Mouse (Mus musculus): ENCODE data around the gene Egfem1.

DNA sequence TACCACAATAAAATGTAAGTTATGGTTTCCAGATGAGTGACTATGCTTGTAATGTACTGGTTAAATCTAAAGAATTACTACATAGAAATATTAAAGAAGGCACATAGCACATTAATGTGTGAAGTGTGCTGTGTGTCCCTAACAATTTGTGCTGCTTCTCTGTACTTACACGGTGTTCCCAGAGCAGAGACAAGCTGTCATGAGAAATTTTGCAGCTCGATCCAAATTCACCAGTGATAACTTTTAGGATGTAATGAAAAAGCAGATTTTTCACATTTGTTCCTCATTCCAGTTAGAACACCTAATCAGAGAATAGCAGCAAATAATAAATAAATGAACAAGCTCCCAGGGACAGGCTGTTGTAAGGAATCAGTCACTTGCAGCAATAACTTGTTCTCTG, 416.4 kb downstream of the Egfem1 start:
- TF ChIP-seq CTCF (IDR thresholded peaks at IDR 0.05; ENCODE audit: insufficient read depth, low read length): no peak
- no peak for TF ChIP-seq POLR2A (IDR thresholded peaks at IDR 0.05; ENCODE audit: borderline replicate concordance, extremely low read depth, low read depth, low read length)

All from lung, adult 2 months (tissue).